Mouse (Mus musculus) activated CD4-positive, CD25-positive, alpha-beta regulatory T cell, adult 4 months (primary cell): ENCODE data around the gene Zfp868. TPM values are rescaled to one million over a fixed set of nuclear protein-coding genes. Genes with fewer than 3 reads are reported as not detected.
"Not testable (repeated sequence)": the region's sequence is repeated elsewhere in the genome, so short reads cannot be mapped to it uniquely, and the experiment has no call there.

Experiments
- ATAC-seq: one replicate; pipeline ENCODE4 v1.8.0; 2017
- polyA plus RNA-seq, 2 experiments: library from polyadenylated mRNA; unstranded; fragments of 100-300 nt; shearing (Covaris generic); gene quantifications; one replicate each; pipeline ENCODE4 v1.2.1; 2017

Gene Zfp868
- 10 to 100 TPM; 34.5 to 36.1 TPM for polyA plus RNA-seq

- ATAC-seq, result peak; percentile 97
Observed at GRCm38 (mm10) chr8:69625095-69625789, at the start of gene Zfp868. Gene Zfp868, minus strand, starts transcription at chr8:69625548.

DNA sequence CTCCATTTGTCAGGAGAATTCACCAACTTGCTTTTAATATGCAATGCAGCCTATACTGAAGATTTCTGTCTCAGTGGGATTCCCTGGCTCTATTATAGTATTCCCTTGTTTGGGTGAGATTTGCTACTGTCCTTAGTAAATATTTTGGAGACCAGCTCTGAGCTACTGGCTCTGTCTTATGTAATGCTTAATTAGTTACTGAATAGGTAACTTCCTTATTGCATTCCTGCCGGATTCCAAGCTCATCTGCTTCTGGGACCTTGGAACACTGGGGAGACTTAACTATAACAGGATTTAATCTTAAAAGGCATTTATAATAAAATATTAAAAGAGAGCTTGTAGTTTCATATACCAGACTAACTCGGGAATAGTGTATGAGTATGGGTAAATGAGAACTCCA lies 39.7 kb upstream of the Zfp868 start:
- not testable (repeated sequence) for ATAC-seq

DNA sequence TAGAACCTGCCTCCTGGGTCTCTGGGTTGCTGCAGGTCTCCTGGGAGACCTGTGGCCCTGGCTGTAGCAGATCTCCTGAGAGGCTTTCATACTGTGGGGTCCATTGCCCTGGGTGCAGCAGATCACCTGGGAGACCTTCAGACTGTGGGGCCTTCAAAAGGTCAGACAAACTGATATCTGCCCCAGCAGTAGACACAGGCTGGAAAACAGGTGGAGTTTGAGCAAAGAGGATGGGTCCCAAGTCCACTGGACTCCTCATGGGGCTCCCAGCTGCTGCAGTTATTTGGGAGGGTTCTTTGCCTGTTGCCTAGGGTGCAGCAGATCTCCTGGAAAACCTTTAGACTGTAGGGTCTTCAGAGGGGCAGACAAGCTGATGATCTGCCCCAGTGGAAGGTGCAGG lies 35.9 kb upstream of the Zfp868 start:
- no peak for ATAC-seq

DNA sequence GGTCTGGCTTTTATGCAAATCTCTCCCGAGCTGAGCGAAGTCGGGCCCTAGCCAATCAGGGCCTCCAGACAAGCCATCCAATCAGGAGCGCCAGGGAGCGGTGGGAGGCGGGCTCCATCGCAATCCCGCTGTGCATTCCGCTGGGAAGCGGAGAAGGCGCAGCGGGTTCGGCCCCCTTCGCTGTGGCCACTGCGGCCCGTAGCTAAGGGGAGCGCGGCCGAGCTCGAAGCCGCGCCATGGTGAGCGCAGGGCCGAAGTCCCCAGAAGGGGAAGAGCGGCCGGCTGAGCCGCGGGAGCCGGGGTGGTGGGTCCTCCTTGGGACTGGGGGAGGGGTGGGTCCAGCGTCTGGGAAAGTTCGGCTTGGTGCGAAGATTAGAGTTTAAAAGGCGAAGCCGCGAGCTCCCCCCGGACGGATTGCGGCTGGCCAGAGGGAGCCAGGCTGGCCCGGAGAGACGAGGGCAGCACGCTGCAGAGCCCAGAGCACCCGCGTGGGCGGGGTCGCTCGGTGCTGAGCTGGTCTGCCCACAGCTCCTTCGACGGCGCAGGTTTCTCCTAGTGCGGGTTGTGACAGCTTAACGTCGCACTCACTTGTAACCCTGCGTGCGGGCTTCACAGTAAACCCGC lies 29.1 kb upstream of the Zfp868 start, which contains the start of gene Zfp964:
Gene Zfp964 (plus strand): TSS at position 122 of the 624 bp plus-strand sequence.
- peak; percentile 98 for ATAC-seq

- no peak for ATAC-seq
Observed at GRCm38 (mm10) chr8:69653808-69654357, 28.5 kb upstream of the Zfp868 start.

GRCm38 (mm10) chr8:69618078-69618477 lies 7.3 kb downstream of the Zfp868 start:
- no peak for ATAC-seq

DNA sequence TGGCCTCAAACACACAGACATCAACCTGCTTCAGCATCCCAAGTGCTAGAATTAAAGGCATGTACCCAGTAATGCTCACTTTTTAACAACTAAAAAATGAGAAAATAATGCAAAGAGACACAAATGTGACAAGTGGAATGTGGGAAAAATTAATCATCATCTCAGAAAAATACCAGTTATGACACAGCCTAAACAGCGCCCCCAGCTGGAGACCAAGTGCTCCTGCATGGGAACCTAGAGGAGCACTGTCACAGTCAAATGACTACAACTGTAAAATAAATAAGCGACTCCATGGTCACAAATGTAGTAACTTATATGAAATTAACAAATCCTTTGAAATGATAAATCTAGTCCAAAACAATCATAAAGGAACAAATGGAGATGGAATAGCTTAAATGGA lies 10.7 kb downstream of the Zfp868 start:
- no peak for ATAC-seq

GRCm38 (mm10) chr8:69597598-69597997 lies 27.8 kb downstream of the Zfp868 start:
- not testable (repeated sequence) for ATAC-seq

GRCm38 (mm10) chr8:69584611-69585202 lies 40.6 kb downstream of the Zfp868 start:
- ATAC-seq, result no peak

DNA sequence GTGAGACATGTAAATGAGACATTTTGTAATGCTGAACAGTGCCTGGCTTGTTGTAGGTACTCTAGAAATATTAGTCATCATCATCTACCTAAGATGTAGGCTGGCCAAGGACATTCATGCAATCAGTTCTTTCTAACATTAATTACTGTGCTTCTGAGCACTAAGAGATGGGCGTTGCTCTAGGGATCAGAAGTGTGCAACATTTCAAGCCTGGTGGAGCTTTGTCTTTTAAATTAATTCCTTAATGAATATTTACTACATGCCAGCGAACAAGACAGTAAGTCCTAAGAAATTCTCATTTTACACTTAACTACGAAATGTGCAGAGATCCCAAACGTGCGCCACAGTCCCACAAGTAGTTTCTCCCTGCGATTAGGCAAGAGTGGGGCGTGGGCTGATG lies 41.1 kb downstream of the Zfp868 start:
- not testable (repeated sequence) for ATAC-seq

Other genes with a start within 250 kb of the Zfp868 start
- gene Gm9495, start 172.0 kb downstream of the Zfp868 start, polyA plus RNA-seq, result under 1 TPM in 1 of 2 experiments, not detected in 1; 0.24 TPM
- gene Gm7697, start 102.6 kb downstream of the Zfp868 start, polyA plus RNA-seq, result not detected
- gene Zfp964, start 28.9 kb upstream of the Zfp868 start, polyA plus RNA-seq, result under 1 TPM; 0.08 to 0.17 TPM
- 10 to 100 TPM; 33.1 to 40.6 TPM for gene Zfp869, start 85.2 kb upstream of the Zfp868 start, polyA plus RNA-seq
- 1 to 10 TPM; 5.3 to 8.8 TPM for gene Zfp963, start 124.4 kb upstream of the Zfp868 start, polyA plus RNA-seq
- gene Gm20422, start 149.3 kb upstream of the Zfp868 start, polyA plus RNA-seq, result 1 to 10 TPM in 1 of 2 experiments, not detected in 1; 2.0 TPM
- gene Atp13a1, start 165.6 kb upstream of the Zfp868 start, polyA plus RNA-seq, result 10 to 100 TPM; 17.4 to 20.7 TPM
- gene Zfp866, start 165.6 kb upstream of the Zfp868 start, polyA plus RNA-seq, result 10 to 100 TPM; 15.8 to 20.6 TPM
- gene Gmip, start 183.1 kb upstream of the Zfp868 start, polyA plus RNA-seq, result 10 to 100 TPM; 66.3 to 86.0 TPM
- under 1 TPM; 0.38 to 0.52 TPM for gene Lpar2, start 196.9 kb upstream of the Zfp868 start, polyA plus RNA-seq
- 10 to 100 TPM; 13.1 to 15.4 TPM for gene Pbx4, start 206.9 kb upstream of the Zfp868 start, polyA plus RNA-seq